Mouse (Mus musculus) cerebellum, postnatal 36 days (tissue): ENCODE data around the gene Mapkapk3.

Source experiments
- DNase-seq, 2 experiments: peaks; one replicate each; pipeline ENCODE4 v3.0.0; 2021 to 2022; ENCODE audit warnings: mixed read lengths in 2 of 2

Gene Mapkapk3

DNA sequence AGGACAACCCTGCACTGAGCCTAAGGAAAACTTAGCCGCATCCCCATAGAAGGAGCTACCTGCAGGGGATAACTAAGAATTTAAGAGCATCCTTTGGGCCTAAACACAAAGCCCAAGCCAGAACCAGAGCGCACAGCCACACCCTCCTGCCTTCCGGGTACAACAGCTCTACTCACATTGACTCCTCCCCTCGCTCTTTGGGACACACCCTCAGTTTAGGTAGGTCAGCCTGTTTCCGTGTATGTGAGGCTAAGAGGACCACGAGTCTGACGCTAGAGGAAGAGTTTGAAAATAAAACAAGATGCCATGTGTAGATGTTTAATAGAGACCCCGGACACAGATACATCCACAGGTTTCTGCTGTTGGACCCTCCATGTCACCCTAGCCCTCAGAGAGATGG, 966 bp downstream of the Mapkapk3 start:
- no peak for DNase-seq

- no peak for DNase-seq
These were observed 1.5 kb downstream of the Mapkapk3 start for GRCm38 (mm10) chr9:107288105-107288650.

GRCm38 (mm10) chr9:107287294-107287693, 2.4 kb downstream of the Mapkapk3 start:
- DNase-seq, result no peak

DNA sequence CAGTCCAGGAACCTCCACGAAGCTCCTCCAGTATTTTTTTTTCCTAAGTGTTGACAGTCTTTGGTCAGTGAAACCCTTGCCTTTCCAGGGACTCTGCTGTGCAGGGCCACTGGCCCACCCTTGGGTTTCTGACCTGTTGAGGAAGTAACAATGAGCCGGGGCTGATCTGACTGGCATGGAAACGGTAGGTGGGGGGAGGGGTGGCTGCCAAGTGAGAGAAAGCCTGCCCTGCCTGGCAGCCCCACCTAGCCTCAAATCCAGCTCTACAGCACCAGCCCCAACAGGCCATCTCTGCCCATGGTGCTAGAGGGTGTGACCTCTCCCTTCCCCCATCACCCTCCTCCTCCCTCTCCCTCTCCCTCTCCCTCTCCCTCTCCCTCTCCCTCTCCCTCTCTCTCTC, 4.7 kb downstream of the Mapkapk3 start:
- DNase-seq, result no peak

DNA sequence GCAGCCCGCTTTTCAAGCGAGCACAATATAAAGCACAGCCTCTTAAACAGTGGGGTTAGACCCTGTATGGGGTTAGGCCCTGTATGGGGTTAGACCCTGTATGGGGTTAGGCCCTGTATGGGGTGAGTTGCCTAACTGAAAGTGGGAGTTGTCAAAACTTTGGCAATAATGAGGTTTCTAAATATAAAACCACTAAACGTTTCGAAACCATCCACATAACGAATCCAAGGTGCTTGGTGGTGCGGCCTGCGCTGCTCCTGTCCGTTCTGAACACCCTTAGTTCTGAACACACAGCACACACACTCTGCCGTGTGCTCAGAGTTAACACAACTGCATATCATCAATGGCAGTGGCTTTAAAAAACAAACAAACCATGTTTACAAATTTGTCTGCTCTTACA, 6.7 kb downstream of the Mapkapk3 start:
- DNase-seq, result no peak

GRCm38 (mm10) chr9:107281241-107281987, 8.3 kb downstream of the Mapkapk3 start:
- no peak for DNase-seq

DNA sequence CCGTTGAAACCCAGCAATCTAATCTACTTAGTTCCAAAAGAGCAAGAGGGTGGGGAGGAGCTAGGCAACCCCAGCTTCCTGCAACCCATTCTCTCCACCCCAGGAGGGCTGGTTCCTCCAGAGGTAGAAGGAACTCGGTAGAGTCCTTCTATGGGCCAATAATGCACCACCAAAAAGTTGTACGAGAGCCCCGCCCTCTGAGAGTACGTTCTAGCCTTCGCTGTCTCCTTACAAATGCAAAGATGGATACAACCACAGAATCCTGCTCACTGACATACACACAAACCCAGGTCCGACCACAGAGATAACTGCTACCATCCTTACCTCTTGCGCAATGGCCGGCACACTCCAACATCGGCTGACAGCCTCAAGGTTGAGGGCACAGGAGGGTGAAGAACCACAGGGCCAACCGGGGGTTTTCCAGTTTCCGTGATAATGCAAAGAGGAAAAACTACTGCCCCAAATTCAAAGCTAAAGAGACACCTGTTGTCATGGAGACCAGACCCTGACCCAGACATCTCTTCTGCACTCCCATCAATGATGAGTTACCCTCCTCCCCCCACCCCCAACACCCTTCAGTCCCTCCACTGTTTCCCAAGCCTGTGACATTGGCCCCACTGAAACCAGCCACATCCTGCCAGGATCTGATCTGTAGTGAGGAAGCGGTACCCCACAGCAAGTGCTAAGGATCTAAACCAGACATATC, 9.2 kb downstream of the Mapkapk3 start:
- DNase-seq, result no peak

DNA sequence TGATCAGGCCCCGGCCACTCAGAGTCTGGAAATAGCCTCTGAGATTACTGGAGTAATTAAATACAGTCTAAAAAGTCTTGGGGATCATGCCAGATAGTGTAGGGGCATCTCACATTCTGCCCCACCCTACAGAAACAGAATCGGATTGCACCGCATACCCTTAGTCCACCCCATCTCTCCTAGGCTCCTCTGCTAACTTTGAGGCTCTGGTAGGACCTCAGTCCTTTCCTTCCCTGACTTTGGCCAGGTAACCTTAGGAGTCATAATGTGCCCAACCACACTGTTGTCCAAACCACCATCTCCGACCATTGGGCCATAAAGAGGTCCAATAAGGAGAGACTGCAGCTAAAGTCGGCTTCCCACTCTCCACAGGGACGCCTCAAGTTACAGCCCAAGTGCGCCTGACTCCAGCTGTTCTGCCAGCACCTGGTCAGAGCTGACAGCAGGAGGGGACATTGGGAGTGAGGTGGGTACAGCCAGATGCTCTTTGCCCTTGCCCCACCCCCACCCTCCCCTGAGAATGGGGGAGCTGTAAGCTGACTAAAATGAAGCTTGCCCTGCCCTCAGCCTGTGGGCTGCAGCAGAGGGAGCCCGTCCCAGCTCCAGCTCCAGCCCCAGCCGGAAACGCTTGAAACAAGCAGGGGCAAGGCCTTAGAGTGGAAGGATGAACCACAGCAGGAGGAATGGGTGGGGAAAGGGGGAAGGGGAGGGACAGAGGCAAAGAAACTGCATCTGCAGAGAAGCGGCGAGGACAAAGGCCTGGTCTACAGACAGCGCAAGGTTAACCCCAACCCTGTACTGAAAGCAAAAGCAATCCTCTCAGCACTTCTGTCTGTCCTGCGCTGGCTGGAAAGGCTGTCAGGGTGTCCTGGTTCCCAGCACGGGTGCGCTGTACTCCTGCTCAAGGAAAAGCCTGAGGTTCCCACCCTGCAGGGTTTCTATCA, 10.0 kb downstream of the Mapkapk3 start:
- DNase-seq, result no peak

DNA sequence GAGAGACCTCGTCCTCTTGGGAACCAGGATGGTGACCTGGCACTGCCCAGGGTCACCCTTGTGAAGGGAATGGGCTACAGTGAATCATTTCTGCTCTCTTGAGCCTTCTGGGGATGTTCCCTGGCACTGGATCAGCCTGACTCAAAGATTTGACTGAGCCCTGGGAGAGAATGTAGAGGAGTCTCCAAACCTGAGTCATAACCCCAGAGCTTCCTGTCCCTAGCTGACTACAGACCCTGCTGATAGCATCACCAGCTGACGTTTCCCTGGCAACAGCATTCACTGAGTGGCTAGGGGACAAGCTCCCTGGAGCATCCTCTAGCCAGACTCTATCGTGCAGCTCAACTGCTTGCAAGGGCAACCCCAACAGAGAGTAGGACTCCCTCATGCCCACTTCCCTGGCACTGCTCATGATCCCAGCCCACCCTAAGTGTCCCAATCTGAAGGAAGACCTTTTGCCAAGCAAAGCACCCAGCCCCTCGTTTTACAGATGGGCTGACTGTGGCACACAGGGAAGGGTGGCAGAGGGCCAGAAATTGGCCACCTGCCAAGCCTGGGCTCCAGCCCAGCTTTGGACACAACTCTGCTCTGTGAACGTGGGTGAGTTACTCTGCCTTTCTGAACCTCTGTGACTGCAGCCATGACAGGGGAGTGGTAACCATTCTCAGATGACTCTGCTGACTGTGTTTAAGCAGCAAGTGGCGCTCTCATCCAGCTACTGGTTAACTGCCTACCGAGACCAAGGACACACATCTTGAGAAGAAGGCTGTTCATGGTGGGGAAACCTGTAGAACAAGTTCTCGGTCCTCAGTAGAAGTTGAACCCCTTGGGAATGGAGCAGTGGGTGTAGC, 10.9 kb downstream of the Mapkapk3 start:
- DNase-seq, result peak; percentile 75 to 77

- DNase-seq, result peak in 1 of 2 experiments; percentile 40
These were observed 11.6 kb downstream of the Mapkapk3 start for GRCm38 (mm10) chr9:107278126-107278525.

DNA sequence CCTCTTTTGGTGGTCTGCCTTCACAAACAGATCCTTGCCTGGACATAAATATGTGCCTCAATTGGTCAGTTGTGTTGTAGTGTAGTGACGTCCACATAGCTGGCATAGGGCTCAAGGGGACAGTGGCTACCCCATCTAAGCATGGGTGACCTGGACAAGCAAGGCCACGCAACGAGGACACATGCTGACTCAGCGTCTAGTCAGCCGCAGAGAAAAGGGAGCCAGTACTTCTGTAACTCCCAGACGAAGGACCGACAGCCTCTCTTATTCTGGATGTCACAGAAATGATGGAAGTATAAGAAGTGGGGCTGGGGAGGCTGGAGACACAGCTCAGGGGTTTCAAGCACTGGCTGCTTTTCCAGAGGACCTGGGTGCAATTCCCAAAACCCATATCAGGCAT, 12.1 kb downstream of the Mapkapk3 start:
- no peak for DNase-seq

GRCm38 (mm10) chr9:107275710-107276109, 14.0 kb downstream of the Mapkapk3 start:
- DNase-seq, result no peak

DNA sequence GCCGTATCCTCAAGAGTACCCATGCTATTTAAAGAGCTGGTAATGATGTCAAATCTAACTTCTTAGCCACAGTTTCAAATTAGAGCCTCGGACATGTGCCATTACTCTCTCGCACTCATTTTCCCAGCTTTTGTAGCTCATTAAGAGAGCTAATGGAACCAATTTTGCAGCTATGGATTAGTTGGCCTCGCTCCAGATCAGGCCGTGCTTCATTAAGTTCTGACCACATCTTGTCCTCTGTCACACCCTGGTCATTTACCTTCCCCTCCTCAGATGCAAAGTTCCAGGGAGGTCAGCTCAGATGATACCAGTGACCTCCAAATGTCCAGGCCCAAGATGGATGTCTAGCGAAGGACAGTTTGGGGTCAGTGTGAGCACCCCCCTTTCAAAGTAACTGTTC, 14.9 kb downstream of the Mapkapk3 start:
- no peak for DNase-seq

DNA sequence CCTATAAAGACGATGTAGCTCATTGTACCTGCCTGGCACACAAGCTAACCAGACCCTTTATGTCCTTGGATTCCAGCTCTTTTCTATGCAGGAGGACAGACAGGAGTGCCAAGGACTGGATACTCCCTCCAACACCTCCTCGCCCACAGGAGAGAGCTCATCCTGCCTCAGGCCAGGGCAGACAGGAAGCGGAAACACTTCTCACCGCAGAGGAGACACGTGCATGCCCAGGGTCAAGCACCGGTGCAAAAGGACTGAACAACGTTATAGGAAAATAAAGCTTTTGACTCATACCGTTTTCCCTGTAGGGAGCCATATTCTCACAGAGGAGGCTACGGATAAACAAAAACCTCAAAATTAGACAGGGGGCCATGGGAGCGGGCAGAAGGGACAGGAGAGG, 16.5 kb downstream of the Mapkapk3 start:
- no peak for DNase-seq

DNA sequence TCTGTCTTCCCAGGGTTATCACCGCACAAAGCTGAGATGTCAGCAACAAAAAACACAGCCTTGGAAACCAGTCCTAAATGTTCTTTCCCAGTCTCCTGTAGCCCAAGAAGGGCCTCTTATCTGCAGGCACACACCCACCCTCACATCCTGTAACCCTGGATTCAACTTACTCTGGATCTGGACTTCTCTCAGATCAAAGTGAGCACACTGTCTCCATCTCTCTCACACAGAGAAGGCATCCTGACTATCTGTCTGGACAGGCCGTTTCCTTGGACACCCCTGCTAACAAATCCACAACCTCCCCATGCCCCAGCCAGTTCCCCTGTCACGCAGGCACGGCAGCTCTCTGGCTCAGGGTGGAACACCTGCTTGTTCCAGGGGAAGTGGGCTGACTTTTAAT, 17.4 kb downstream of the Mapkapk3 start:
- DNase-seq, result no peak

DNA sequence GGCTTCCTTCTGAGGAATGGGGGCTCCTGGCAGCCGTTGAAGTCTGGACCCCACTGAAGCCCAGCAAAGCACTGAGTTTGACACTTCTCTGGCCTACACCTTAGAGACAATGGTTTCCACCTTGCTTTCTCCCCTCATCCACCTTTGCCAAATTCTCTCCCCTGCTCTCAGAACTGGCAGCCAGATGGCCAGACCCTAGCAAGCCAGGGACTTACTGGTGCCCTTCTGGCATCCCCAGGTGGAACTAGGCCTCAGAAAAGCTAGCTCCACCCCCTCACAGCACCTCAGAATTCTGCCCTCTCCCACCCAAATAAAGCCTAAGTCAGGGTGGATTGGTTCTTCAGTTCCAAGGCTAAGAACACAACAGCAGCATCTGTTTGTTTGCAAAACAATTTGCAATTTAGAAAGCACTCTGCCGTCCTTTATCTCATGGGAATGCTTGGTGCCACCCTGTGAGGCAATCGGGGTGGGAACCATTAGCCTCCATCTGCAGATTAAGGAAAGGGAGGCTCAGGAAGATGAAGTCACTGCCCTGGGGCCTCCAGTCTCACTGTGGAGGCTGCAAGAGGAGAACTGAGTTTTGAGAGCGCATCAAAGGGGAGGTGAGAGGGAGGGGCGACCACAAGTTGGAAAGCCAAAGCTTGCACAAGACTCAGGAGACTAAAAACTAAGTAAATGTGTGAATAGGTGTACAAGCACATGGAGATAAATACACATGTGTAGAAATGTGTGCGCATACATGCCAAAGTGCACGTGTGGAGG, 18.3 kb downstream of the Mapkapk3 start:
- no peak for DNase-seq

DNA sequence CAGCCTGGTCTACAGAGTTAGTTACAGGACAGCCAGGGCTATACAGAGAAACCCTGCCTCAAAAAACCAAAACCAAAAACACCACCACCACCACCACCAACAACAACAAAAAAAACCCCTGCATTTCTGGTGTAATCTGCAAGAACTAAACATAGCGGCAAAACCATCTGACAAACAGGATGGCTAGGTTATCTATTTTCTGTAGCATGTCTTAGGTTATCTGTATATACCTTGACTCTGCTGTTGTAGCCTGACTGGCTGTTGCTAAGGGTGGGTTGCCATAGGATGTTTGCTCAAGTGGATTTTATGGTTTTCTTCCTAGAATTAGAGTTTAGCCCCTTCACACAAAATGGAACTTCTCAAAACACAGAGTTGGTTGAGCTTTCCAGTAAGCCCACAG, 19.9 kb downstream of the Mapkapk3 start:
- DNase-seq, result no peak

DNA sequence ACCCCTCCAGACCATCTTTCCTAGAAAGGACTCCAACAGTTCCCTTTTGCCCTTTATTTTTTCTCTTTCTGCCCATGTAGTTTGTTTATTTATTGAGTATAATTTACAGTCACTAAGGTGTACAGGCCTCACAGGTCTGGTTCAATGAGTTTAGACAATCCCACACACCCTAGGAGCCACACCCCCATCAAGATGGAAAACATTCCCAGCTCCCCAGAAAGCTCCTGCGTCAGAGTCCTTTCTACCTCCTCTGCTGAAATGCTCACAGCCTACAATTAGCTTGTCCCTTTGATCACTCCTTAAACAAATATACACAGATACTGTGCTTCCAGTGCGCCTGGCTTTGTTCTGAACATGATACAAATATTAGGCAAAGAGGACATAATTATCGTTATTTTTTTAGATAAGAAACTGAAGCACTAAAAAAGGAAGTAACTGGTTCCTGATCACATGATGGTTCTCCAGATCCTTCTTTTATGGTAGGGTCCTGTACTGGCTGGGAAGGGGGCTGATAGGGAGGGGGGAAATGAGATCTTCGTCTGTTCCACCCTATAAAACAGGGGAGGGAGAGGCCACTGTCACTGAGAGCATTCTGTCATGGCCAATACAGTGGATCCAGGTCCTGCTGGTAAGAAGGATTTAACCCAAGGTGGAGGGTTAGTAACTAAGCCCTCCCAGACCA, 21.8 kb downstream of the Mapkapk3 start:
- DNase-seq, result no peak

DNA sequence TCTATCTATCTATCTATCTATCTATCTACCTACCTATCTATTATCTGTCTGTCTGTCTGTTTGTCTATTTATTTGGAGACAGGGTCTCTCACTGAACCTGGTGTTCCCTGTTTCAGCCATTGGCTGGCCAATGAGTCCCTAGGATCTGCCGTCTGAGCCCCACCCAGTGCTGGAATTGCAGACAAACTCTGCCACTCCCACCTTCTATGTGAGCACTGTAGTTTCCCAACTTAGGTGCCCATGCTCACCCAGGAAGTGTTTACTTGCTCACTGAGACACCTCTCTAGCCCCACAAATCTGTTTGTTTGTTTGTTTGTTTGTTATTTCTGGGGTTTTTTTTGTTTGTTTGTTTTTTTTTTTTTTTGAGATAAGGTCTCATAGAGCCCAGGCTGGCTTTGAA, 22.6 kb downstream of the Mapkapk3 start:
- DNase-seq, result no peak

- DNase-seq, result no peak
These were observed 24.9 kb downstream of the Mapkapk3 start for GRCm38 (mm10) chr9:107264731-107265130.

- no peak for DNase-seq
These were observed 25.8 kb downstream of the Mapkapk3 start for GRCm38 (mm10) chr9:107263912-107264311.
